Mouse (Mus musculus): ENCODE data around the gene Prrx2.

DNA sequence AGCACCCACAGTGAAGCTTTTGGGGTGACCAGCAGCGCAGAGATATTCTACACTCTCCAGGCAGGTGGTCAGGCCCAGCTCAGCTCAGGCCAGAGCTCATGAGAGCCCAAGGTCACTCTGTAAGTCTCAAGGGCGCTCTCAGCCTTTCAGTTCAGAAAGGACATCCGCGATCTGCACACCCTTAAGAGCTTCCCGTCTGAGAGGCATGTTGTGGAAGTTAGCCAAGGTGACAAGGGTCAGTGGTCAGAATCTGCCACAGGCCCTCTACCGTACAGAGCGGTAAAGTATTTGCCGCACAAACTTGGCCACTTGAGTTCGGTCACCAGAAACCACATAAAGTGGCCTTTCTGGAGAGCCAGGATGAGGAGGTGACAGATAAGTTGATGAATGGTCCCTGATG, 28.8 kb downstream of the Prrx2 start:
- TF ChIP-seq POLR2A (IDR thresholded peaks at IDR 0.05; ENCODE audit: low read depth, low read length): no peak
- TF ChIP-seq CTCF (conservative IDR thresholded peaks at IDR 0.05; ENCODE audit: insufficient read depth, insufficient read length, low read depth, low read length): no peak
